Mouse (Mus musculus) liver, embryonic 16.5 days (tissue): ENCODE measurements at regions not wholly inside any gene's neighbourhood (a gene's known extent, or its start where the extent isn't known, plus 50 kb on each side); places are given as distances from the start of the nearest gene placed in this dataset. TPM values are rescaled to one million over a fixed set of nuclear protein-coding genes. Genes with fewer than 3 reads are reported as not detected.
"Not testable (repeated sequence)": the region's sequence is repeated elsewhere in the genome, so short reads cannot be mapped to it uniquely, and the experiment has no call there.

Experiments used
- ATAC-seq: fragments of 200-750 bp; cut with Nextera tagmentation; 2 replicates; pipeline ENCODE4 v1.8.0; 2017; ENCODE audit warnings: low read depth, mild to moderate bottlenecking, moderate number of reproducible peaks, moderate library complexity
- H3K27ac ChIP-seq: fragments of 300-500 bp; sonication (generic); 2 replicates; pipeline ENCODE4 v1.5.1; 2014; ENCODE audit warnings: mild to moderate bottlenecking, low read length
- H3K27me3 ChIP-seq: fragments of 300-500 bp; sonication (generic); 2 replicates; pipeline ENCODE4 v1.6.1; 2014; ENCODE audit warnings: low read depth, low read length, mixed read lengths; ENCODE audit not compliant: control insufficient read depth, insufficient read depth
- H3K36me3 ChIP-seq: fragments of 300-500 bp; sonication (generic); 2 replicates; pipeline ENCODE4 v1.6.1; 2014; ENCODE audit warnings: mild to moderate bottlenecking; ENCODE audit not compliant: control insufficient read depth, insufficient read depth
- H3K4me1 ChIP-seq: fragments of 300-500 bp; sonication (generic); 2 replicates; pipeline ENCODE4 v1.6.1; 2014; ENCODE audit warnings: low read depth, low read length, mixed read lengths; ENCODE audit not compliant: control insufficient read depth
- H3K4me2 ChIP-seq: fragments of 300-500 bp; sonication (generic); 2 replicates; pipeline ENCODE4 v1.6.1; 2014; ENCODE audit warnings: low read depth, low read length, mixed read lengths
- H3K4me3 ChIP-seq: fragments of 300-500 bp; sonication (generic); 2 replicates; pipeline ENCODE4 v1.5.1; 2014; ENCODE audit warnings: low read depth, mild to moderate bottlenecking, low read length
- H3K9ac ChIP-seq: fragments of 300-500 bp; sonication (generic); 2 replicates; pipeline ENCODE4 v1.6.1; 2014; ENCODE audit warnings: low read depth, low read length
- H3K9me3 ChIP-seq: fragments of 300-500 bp; sonication (generic); replicated peaks from 2 replicates; pipeline ENCODE4 v1.6.1; 2016; ENCODE audit warnings: low read length; ENCODE audit not compliant: control insufficient read depth
- WGBS: fragments of 180-500 bp; shearing (Covaris S2); extraction: QIAGEN DNeasy Blood & Tissue Kit; methylation state at CpG from one replicate; pipeline ENCODE4 v1.1.7; 2014; ENCODE audit not compliant: insufficient replicate concordance; 5-methylcytosine and 5-hydroxymethylcytosine counted together
- microRNA-seq: library from miRNA; unstranded; fragments of <30 nt; microRNA quantifications from one replicate; pipeline ENCODE4, GENCODE M21; 2016

GRCm38 (mm10) chr12:114612108-114612507, 1068.4 kb downstream of the Adam6a start:
- 45% methylated on average over 2 of the region's 2 CpGs for WGBS
- Histone ChIP-seq H3K9me3 (no peaks in the 10 kb centered on the region), H3K36me3 (no peaks in the 10 kb centered on the region), H3K4me1 (no peaks in the 10 kb centered on the region), H3K4me2 (no peak overlapping the region), H3K4me3 (no peak overlapping the region), H3K9ac (no peak overlapping the region), H3K27ac (no peak overlapping the region), H3K27me3 (no peaks in the 10 kb centered on the region)
- ATAC-seq = no peak

- H3K4me2 ChIP-seq = no peak overlapping the region
- H3K9ac ChIP-seq = no peak overlapping the region
- no peak overlapping the region for H3K4me3 ChIP-seq
- 39% methylated on average over 3 of the region's 3 CpGs for WGBS
- H3K27me3 ChIP-seq = no peaks in the 10 kb centered on the region
- no peak for ATAC-seq
- H3K36me3 ChIP-seq = no peaks in the 10 kb centered on the region
- H3K9me3 ChIP-seq = no peaks in the 10 kb centered on the region
- H3K27ac ChIP-seq = no peak overlapping the region
- H3K4me1 ChIP-seq = no peaks in the 10 kb centered on the region
Measured at GRCm38 (mm10) chr12:114615179-114615578, 1071.5 kb downstream of the Adam6a start.

GRCm38 (mm10) chr12:114615712-114616111, 1072.0 kb downstream of the Adam6a start:
- H3K27me3 ChIP-seq = no peaks in the 10 kb centered on the region
- H3K9me3 ChIP-seq = no peaks in the 10 kb centered on the region
- H3K4me3 ChIP-seq = no peak overlapping the region
- H3K4me1 ChIP-seq = no peaks in the 10 kb centered on the region
- WGBS = 61% methylated on average over 1 of the region's 1 CpGs
- H3K4me2 ChIP-seq = no peak overlapping the region
- H3K36me3 ChIP-seq = no peaks in the 10 kb centered on the region
- ATAC-seq = no peak
- H3K27ac ChIP-seq = no peak overlapping the region
- no peak overlapping the region for H3K9ac ChIP-seq

- no peak for ATAC-seq
- Histone ChIP-seq H3K9ac (no peak overlapping the region), H3K27ac (no peak overlapping the region), H3K9me3 (no peaks in the 10 kb centered on the region), H3K4me3 (no peak overlapping the region), H3K36me3 (no peaks in the 10 kb centered on the region), H3K27me3 (no peaks in the 10 kb centered on the region), H3K4me2 (no peak overlapping the region), H3K4me1 (no peaks in the 10 kb centered on the region)
- WGBS = 44% methylated on average over 1 of the region's 1 CpGs
Measured at GRCm38 (mm10) chr12:114641089-114641488, 1097.4 kb downstream of the Adam6a start.

DNA sequence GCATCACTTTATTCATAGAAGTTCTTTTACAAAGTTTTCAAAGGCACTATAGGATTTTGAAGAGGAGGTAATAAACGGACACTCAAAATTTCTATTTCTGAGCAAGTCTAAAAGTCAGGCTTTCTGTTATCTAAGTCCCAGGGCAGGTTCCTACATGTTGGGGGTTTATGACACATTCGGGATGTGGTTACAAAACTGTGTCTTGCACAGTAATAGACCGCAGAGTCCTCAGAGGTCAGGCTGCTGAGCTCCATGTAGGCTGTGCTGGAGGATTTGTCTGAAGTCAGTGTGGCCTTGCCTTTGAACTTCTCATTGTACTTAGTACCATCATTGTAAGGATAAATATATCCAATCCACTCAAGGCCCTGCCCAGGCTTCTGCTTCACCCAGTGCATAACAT, 1102.7 kb downstream of the Adam6a start:
- no peak overlapping the region for H3K4me3 ChIP-seq
- H3K36me3 ChIP-seq = no peaks in the 10 kb centered on the region
- WGBS = 60% methylated on average over 3 of the region's 3 CpGs
- H3K9me3 ChIP-seq = no peaks in the 10 kb centered on the region
- H3K4me1 ChIP-seq = no peaks in the 10 kb centered on the region
- H3K4me2 ChIP-seq = no peak overlapping the region
- H3K27ac ChIP-seq = no peak overlapping the region
- H3K9ac ChIP-seq = no peak overlapping the region
- no peak for ATAC-seq
- H3K27me3 ChIP-seq = no peaks in the 10 kb centered on the region

DNA sequence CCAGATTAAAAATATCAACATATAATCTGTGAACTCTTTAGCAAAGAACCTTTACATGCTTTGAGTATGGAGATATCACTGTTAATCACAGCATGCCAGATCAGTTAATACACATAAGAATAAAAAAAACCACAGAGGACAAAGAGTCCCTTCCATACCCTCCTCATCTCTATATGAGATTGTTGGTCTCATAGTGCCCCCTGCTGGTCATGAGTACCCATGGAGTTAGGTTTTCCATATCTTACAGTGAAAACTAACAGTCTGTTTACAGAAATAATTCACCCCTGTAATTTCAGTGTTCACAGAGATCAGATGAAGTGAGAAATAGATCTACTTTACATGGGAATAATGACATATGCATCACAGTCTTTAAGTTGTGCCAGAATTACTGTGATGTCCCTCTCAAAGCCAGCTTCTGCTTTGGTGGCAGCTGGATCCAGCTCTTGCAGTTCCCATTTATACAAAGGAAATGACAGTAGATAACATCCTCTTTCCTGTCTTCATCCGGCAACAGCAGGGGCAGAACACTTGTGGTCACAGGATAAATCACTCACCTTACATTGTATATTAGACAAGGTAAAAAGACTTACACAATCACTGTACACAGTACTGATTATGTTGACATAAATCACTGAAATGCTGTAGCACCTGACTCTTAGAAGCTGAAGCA, 1106.9 kb downstream of the Adam6a start:
- not testable (repeated sequence) for ATAC-seq, H3K36me3 ChIP-seq, H3K9me3 ChIP-seq, H3K27me3 ChIP-seq, H3K4me3 ChIP-seq, H3K4me1 ChIP-seq, H3K4me2 ChIP-seq, H3K9ac ChIP-seq, H3K27ac ChIP-seq
- 48% methylated on average over 1 of the region's 1 CpGs for WGBS

GRCm38 (mm10) chr12:114657134-114657533, 1113.4 kb downstream of the Adam6a start:
- H3K9ac ChIP-seq, H3K27me3 ChIP-seq, H3K4me3 ChIP-seq, H3K4me2 ChIP-seq, H3K27ac ChIP-seq, H3K4me1 ChIP-seq, ATAC-seq, H3K9me3 ChIP-seq, H3K36me3 ChIP-seq: not testable (repeated sequence)
- no CpG with 5 or more reads among the region's 2 CpGs for WGBS

Small RNA genes in the stretch of these regions (microRNA-seq; reads per million reads assigned to microRNA genes)
- not detected for gene Mir7094-1
- gene Mir7094-2 = not detected
